Mouse (Mus musculus) cortical plate, adult 2 months (tissue): ENCODE results near the gene Gm27021. TPM values are rescaled to one million over a fixed set of nuclear protein-coding genes. Genes with fewer than 3 reads are reported as not detected.

Experiments used
- H3K27ac ChIP-seq: fragments of 200-500 bp; 2 replicates; pipeline ENCODE4 v1.5.1; 2012; ENCODE audit warnings: low read length, control low read depth, inconsistent platforms; ENCODE audit not compliant: insufficient read depth
- H3K4me1 ChIP-seq: fragments of 200-500 bp; 2 replicates; pipeline ENCODE4 v1.6.1; 2011; ENCODE audit warnings: low read length; ENCODE audit not compliant: control insufficient read depth, insufficient read depth
- H3K4me3 ChIP-seq: fragments of 200-500 bp; 2 replicates; pipeline ENCODE4 v1.5.1; 2011; ENCODE audit warnings: mild to moderate bottlenecking, low read length, control low read depth; ENCODE audit not compliant: insufficient read depth
- CTCF ChIP-seq: fragments of 200-500 bp; IDR thresholded peaks from 2 replicates; pipeline ENCODE4 v1.5.1; 2011; ENCODE audit warnings: mild to moderate bottlenecking, control low read depth, low read length; ENCODE audit not compliant: insufficient read depth; ENCODE audit errors: extremely low read depth
- POLR2A ChIP-seq: fragments of 200-500 bp; IDR thresholded peaks from 2 replicates; pipeline ENCODE4 v1.6.1; 2011; ENCODE audit warnings: mild to moderate bottlenecking, low read length, control low read depth; ENCODE audit not compliant: insufficient read depth; ENCODE audit errors: extremely low read depth
- polyA plus RNA-seq: library from polyadenylated mRNA; depleted of rRNA; stranded (reverse); fragments of >200 nt; gene quantifications from 2 replicates; pipeline ENCODE4 v1.2.3, GENCODE M21; 2012; rRNA removed

The Gm27021 gene
- polyA plus RNA-seq, 1 experiment: 1.5 TPM

- no peak overlapping the region for H3K4me3 ChIP-seq
- no peak for TF ChIP-seq POLR2A
- TF ChIP-seq CTCF: no peak
- 0 out of 2 replicates have a peak overlapping the region, but pooled peaks have one; percentile 13 for H3K27ac ChIP-seq
- H3K4me1 ChIP-seq: peaks cover 15% of the 10 kb centered on the region
Observed at GRCm38 (mm10) chr8:120563348-120563724, 104.5 kb downstream of the Gm27021 start.

- Histone ChIP-seq H3K27ac (no peak overlapping the region), H3K4me1 (peaks cover 18% of the 10 kb centered on the region), H3K4me3 (no peak overlapping the region)
- TF ChIP-seq CTCF: no peak
- TF ChIP-seq POLR2A: no peak
Observed at GRCm38 (mm10) chr8:120562680-120563347, 105.1 kb downstream of the Gm27021 start.

- H3K4me1 ChIP-seq: peaks cover 21% of the 10 kb centered on the region
- H3K27ac ChIP-seq: no peak overlapping the region
- H3K4me3 ChIP-seq: no peak overlapping the region
- TF ChIP-seq CTCF: peak; percentile 58
- TF ChIP-seq POLR2A: no peak
Observed at GRCm38 (mm10) chr8:120561539-120562435, 106.1 kb downstream of the Gm27021 start.

- Histone ChIP-seq H3K27ac (no peak overlapping the region), H3K4me1 (peaks cover 21% of the 10 kb centered on the region), H3K4me3 (no peak overlapping the region)
- TF ChIP-seq POLR2A (no peak), CTCF (no peak)
Observed at GRCm38 (mm10) chr8:120560535-120560934, 107.3 kb downstream of the Gm27021 start.

- no peak overlapping the region for H3K27ac ChIP-seq
- H3K4me3 ChIP-seq: no peak overlapping the region
- TF ChIP-seq CTCF (no peak), POLR2A (no peak)
- H3K4me1 ChIP-seq: peaks cover 21% of the 10 kb centered on the region
Observed at GRCm38 (mm10) chr8:120559654-120560053, 108.2 kb downstream of the Gm27021 start.

Other genes with a start within 250 kb of the Gm27021 start
- gene Gins2, start 78.8 kb downstream of the Gm27021 start, polyA plus RNA-seq: 2.2 and 2.4 TPM in 2 replicates
- gene 1190005I06Rik, start 20.4 kb downstream of the Gm27021 start, polyA plus RNA-seq: 10.8 and 11.0 TPM in 2 replicates
- gene Cox4i1, start 143 bp upstream of the Gm27021 start, polyA plus RNA-seq: 2,189 and 2,300 TPM in 2 replicates
- 51.2 and 52.1 TPM in 2 replicates for gene Emc8, start 494 bp upstream of the Gm27021 start, polyA plus RNA-seq
- 4.1 and 4.8 TPM in 2 replicates for gene Irf8, start 68.3 kb upstream of the Gm27021 start, polyA plus RNA-seq